Mouse (Mus musculus) central nervous system, embryonic 14 days (tissue): Measurements from ENCODE around the gene 3425401B19Rik. TPM values are rescaled to one million over a fixed set of nuclear protein-coding genes. Genes with fewer than 3 reads are reported as not detected.

ENCODE experiments used
- polyA plus RNA-seq: library from polyadenylated mRNA; depleted of rRNA; stranded (reverse); fragments of >200 nt; gene quantifications from 2 replicates; pipeline ENCODE4 v1.2.3, GENCODE M21; 2012; rRNA removed

The 3425401B19Rik gene
- 0.15 and 0.20 TPM in 2 replicates for polyA plus RNA-seq

DNA sequence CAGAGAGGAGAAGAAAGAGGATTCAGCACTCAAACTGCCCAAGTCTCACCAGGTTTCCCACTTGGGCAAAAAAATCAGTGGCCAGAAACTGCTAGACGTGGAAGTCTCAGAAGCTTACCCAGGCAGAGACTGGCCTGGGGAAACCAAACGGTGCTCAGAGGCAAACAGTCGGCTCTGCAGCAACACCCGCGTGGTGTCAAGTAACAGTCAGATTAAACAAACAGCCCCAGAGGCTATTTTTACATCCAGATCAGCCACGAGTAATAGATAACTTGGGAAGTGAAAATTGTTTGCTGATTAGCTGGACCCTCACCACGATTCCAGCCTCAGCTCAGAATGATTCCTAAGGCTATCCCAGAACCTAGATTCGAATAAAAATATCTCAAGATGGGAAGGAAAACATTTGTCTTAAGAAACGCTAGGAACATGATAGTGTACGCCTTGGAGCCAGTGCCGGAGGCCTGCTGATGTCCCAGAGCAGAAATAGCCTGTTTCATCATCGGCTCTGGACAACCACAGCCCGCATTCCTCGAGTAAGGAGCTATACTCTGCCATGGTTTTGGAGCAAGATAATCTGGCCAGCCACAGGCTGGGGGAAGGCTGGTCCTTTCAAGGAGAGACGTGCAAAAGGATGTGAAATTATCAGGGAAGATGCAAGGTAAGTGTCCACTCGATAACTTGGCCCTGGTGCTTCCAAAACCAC, at the start of gene 3425401B19Rik:
3425401B19Rik (minus strand) TSS at position 170 of the 703 bp plus-strand sequence.

Other genes with a start within 250 kb of the 3425401B19Rik start
- 2.4 and 3.4 TPM in 2 replicates for gene Slc18a3, start 220.4 kb downstream of the 3425401B19Rik start, polyA plus RNA-seq
- 0.81 and 1.4 TPM in 2 replicates for gene Chat, start 219.3 kb downstream of the 3425401B19Rik start, polyA plus RNA-seq
- gene Ercc6, start 171.8 kb downstream of the 3425401B19Rik start, polyA plus RNA-seq, result 15.2 and 15.5 TPM in 2 replicates
- gene Prrxl1, start 85.9 kb downstream of the 3425401B19Rik start, polyA plus RNA-seq, result 5.5 and 7.8 TPM in 2 replicates
- 0.41 and 1.1 TPM in 2 replicates for gene Tmem273, start 100.7 kb upstream of the 3425401B19Rik start, polyA plus RNA-seq
- not detected in 2 replicates for gene Fam170b, start 148.7 kb upstream of the 3425401B19Rik start, polyA plus RNA-seq
- gene Vstm4, start 171.5 kb upstream of the 3425401B19Rik start, polyA plus RNA-seq, result 4.9 and 7.6 TPM in 2 replicates